Mouse (Mus musculus): ENCODE results near the gene Gm1673.

The Gm1673 gene

GRCm38 (mm10) chr5:33983309-33984121, at the start of gene Gm1673:
Gene Gm1673, plus strand, starts transcription at chr5:33983433.
- peak; percentile 95 to 96 for DNase-seq

DNA sequence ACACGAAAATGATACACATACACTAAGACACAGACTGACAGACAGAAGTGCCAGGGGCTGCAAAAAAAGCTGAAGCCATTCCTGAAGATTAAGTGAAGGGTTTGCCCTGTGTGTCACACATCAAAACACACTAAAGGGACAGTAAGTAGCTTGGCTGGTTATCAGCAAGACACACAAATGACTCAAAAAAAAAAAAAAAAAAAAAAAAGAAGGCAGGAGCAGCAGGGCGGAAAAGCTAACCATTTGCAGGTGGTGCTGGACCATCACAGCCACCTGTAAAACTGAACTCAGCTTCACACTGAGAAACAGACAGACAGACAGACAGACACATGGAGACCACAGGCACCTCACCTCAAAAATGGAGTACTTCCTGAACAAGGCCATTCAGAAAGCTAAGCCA, 49.2 kb upstream of the Gm1673 start:
- DNase-seq, result no peak

DNA sequence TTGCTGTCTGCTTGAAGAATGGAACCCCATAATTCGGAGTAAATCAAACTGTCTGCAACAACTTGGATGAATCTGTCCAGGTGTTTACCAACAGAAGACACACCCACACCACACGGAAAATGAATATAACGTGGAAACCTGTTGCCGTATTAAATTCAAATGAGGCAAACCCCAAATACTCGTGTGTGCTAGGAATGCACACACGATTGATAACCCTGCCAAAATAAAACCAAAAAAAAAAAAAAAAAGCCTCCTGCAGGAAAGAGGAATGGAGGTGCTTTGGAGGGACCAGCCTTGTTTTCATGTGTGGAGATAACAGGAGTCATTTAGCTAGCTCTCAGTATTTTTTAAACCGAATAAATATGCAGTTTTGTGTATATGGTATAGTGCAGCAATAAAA, 48.4 kb upstream of the Gm1673 start:
- DNase-seq, result no peak

GRCm38 (mm10) chr5:33935700-33936111, 47.5 kb upstream of the Gm1673 start:
- no peak for DNase-seq

DNA sequence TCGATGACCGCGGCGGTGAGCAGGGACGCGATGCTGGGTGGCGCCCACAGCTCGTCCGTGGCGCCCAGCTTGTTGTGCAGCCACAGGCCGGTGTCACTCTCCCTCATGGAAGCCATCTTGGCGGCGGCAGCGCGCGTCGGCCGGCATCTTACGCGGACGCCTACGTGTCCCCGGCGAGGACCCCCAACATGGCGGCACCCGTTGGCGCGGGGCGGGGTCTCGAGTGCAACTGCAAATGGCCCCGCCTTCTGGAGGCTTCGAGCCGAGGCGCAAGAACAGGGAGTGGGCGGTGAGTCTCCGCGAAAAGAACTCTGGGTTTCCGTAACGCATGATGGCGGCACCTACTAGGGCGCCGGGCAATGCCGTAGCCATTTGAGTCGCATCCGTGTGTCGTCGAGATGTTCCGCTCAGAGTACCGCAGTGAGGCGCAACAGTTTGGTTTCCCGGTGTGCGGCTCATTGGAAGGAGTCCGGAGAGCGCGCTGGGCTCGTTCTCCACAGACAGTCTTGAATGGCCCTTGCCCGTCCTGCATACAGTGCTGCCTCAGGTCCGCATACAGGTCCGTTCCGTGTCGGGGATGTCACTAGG, 47.0 kb upstream of the Gm1673 start, which contains the start of gene Nelfa:
Gene Nelfa (minus strand): TSS at position 294 of the 588 bp plus-strand sequence.
- peak; percentile 99 for DNase-seq

- no peak for DNase-seq
Measured at GRCm38 (mm10) chr5:33937230-33937629, 46.0 kb upstream of the Gm1673 start.

GRCm38 (mm10) chr5:33938448-33938847, 44.8 kb upstream of the Gm1673 start:
- no peak for DNase-seq

DNA sequence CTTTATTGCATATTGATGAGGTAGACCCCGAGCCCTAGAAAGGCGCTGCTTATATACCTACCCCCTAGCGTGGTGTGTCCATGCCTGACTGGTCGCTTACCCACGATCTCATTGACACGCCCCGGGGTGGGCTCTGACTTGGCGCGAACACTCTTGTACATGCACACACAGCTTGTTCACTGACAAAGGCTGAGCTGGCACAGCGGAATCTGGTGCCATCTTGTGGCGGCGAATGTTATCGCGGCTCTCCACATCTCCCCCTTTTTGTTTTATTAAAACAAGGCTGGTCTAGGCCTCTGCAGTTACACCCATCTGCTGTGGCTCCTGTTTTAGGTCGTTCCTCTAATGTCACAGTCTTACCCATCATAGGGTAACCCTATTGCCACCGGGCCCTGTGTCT, 36.2 kb upstream of the Gm1673 start:
- peak in 1 of 2 experiments; percentile 29 for DNase-seq

GRCm38 (mm10) chr5:33948314-33948713, 34.9 kb upstream of the Gm1673 start:
- no peak for DNase-seq

DNA sequence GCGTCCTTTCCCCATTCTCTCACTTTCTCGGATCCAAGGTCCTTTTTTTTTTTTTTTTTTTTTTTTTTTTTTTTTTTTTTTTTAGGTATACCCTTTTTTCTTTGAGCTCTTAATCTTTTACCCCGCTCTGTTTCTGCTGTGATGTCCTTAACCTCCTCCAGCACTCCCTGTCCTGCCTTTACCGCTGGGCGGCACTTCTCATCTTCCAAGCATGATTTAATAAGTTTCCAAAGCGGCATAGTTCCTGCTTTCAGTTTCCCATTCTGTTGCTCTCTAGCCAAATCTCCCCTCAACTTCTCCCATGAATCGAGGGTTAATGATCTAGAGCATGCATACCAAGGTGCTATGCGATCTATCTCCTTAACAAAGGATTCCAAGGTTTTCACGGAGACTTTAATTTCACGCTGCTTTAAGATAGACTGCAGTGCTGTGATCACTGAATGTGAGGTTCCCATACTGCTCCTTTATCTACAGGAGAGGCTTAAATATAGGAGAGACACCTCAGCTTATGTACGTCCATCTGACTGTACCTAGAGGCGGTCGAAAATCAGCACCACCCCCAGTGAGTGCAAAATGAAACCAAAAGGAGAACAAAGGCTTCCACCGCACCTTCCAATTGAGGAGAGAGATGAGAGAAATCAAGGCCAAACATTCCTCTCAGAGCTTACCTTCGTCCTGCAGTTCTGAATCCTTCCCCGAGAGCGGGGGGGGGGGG, 29.6 kb upstream of the Gm1673 start:
- peak in 1 of 2 experiments; percentile 37 for DNase-seq

- peak; percentile 94 to 96 for DNase-seq
Measured at GRCm38 (mm10) chr5:33954354-33954753, 28.9 kb upstream of the Gm1673 start.

DNA sequence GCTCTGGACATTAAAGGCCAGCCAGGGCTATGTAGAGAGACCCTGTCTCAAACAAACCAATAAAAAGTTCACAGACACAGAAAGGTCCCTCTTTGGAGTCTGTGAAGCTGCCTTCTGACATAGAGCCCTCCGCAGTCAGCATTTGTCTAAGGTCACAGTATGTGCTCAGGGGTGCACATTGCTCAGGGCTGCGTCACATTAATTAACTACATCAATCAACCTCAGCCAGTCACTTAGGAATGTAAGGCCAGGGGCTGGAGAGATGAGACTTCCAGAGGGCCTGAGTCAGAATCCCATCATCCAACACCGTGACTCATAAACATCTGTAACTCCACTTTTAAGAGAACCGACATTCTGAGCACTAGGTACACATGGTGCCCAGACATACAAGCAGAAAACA, 27.4 kb upstream of the Gm1673 start:
- no peak for DNase-seq

- DNase-seq, result no peak
Measured at GRCm38 (mm10) chr5:33959382-33959781, 23.9 kb upstream of the Gm1673 start.

- DNase-seq, result peak; percentile 77 to 78
Measured at GRCm38 (mm10) chr5:33974736-33975135, 8.5 kb upstream of the Gm1673 start.

- no peak for DNase-seq
Measured at GRCm38 (mm10) chr5:33976267-33976666, 7.0 kb upstream of the Gm1673 start.

DNA sequence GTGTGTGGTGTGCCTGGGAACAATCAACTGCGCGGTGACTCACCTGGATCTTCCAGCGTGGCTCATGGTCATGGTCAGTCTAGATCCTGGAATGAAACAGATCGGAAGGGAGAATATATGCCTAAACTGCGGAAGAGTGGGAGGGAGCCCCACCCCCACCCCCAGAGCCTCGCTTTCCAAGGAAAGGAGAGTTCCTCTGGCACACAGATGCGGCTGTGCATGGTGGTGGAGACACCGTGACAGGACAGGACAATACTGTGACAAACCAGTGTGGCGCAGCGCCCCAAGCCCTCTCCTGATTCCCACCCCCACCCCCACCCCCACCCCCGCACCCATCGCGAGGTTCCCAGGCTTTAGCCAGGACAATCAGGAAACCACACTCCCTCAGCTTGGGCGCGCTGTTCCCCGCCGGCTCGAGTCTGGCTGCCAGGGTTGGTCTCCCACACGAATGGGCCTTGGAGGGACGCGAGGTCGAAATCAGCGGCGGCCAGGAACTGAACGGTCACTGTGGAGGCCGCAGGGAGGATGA, 438 bp upstream of the Gm1673 start:
- DNase-seq, result no peak

GRCm38 (mm10) chr5:33994671-33995625, 11.7 kb downstream of the Gm1673 start:
- peak; percentile 82 to 90 for DNase-seq

- peak; percentile 92 to 94 for DNase-seq
Measured at GRCm38 (mm10) chr5:33995843-33996693, 12.8 kb downstream of the Gm1673 start, which contains the start of gene Nat8l. Gene Nat8l, plus strand, starts transcription at chr5:33995984.

DNA sequence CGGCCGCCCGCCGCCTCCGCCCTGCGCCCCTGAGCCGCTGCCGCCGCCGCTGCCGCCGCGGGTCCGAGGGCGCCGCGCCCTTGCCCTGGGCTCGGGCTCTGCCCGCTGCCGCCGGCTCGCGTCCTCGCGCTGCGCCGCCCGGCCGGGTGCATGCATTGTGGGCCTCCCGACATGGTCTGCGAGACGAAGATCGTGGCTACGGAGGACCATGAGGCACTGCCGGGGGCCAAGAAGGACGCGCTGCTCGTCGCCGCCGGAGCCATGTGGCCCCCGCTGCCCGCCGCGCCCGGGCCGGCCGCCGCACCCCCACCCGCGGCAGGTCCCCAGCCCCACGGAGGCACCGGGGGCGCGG, 13.4 kb downstream of the Gm1673 start:
- DNase-seq, result no peak

GRCm38 (mm10) chr5:33997051-33997741, 14.0 kb downstream of the Gm1673 start:
- peak; percentile 80 to 83 for DNase-seq

Measured in cerebellum, postnatal 14 days (tissue).